Mouse (Mus musculus) embryonic facial prominence, embryonic 11.5 days (tissue): Measurements from ENCODE around the gene Gins1. TPM values are rescaled to one million over a fixed set of nuclear protein-coding genes. Genes with fewer than 3 reads are reported as not detected.

ENCODE experiments used
- ATAC-seq: fragments of 200-750 bp; cut with Nextera tagmentation; replicated peaks from 2 replicates; pipeline ENCODE4 v1.8.0; 2017; ENCODE audit warnings: low read depth; ENCODE audit not compliant: insufficient number of reproducible peaks, low FRiP score, low TSS enrichment
- DNase-seq: peaks from one replicate; pipeline ENCODE4 v3.0.0-alpha.2; 2015; ENCODE audit warnings: low spot score
- H3K27ac ChIP-seq: fragments of 300-500 bp; sonication (generic); replicated peaks from 2 replicates; pipeline ENCODE4 v1.5.1; 2014; ENCODE audit warnings: mild to moderate bottlenecking, low read depth, low read length, control low read depth
- H3K27me3 ChIP-seq: fragments of 300-500 bp; sonication (generic); 2 replicates; pipeline ENCODE4 v1.6.1; 2014; ENCODE audit warnings: mild to moderate bottlenecking, low read length, moderate library complexity, mixed read lengths; ENCODE audit not compliant: control insufficient read depth, insufficient read depth
- H3K36me3 ChIP-seq: fragments of 300-500 bp; sonication (generic); replicated peaks from 2 replicates; pipeline ENCODE4 v1.6.1; 2014; ENCODE audit warnings: low read depth, mild to moderate bottlenecking, low read length, moderate library complexity, mixed read lengths; ENCODE audit not compliant: control insufficient read depth, insufficient read depth
- H3K4me1 ChIP-seq: fragments of 300-500 bp; sonication (generic); 2 replicates; pipeline ENCODE4 v1.6.1; 2014; ENCODE audit warnings: low read length, mixed read lengths; ENCODE audit not compliant: control insufficient read depth, insufficient read depth
- H3K4me2 ChIP-seq: fragments of 300-500 bp; sonication (generic); 2 replicates; pipeline ENCODE4 v1.6.1; 2014; ENCODE audit warnings: low read depth, mild to moderate bottlenecking, control low read depth, low read length, moderate library complexity
- H3K4me3 ChIP-seq: fragments of 300-500 bp; sonication (generic); 2 replicates; pipeline ENCODE4 v1.5.1; 2014; ENCODE audit warnings: low read depth, low read length, control low read depth
- H3K9ac ChIP-seq: fragments of 300-500 bp; sonication (generic); replicated peaks from 2 replicates; pipeline ENCODE4 v1.6.1; 2014; ENCODE audit warnings: mild to moderate bottlenecking, control low read depth, low read length
- H3K9me3 ChIP-seq: fragments of 300-500 bp; sonication (generic); replicated peaks from 2 replicates; pipeline ENCODE4 v1.6.1; 2016; ENCODE audit warnings: mild to moderate bottlenecking, low read length, inconsistent platforms, mixed read lengths; ENCODE audit not compliant: control insufficient read depth
- WGBS: fragments of 180-500 bp; shearing (Covaris S2); extraction: QIAGEN DNeasy Blood & Tissue Kit; methylation state at CpG from one replicate; pipeline ENCODE4 v1.1.7; 2014; 5-methylcytosine and 5-hydroxymethylcytosine counted together
- polyA plus RNA-seq: library from polyadenylated mRNA; unstranded; fragments of >200 nt; fragmentation: Nextera tagmentation; extraction: Ambion mirVana; gene quantifications from 2 replicates; pipeline ENCODE4 v1.2.1, GENCODE M21; 2014

The Gins1 gene
- 84.5 and 87.7 TPM in 2 replicates for polyA plus RNA-seq

GRCm38 (mm10) chr2:150904936-150905450 lies at the start of gene Gins1:
Gins1 (plus strand) TSS chr2:150905400.
- 43% methylated on average over 9 of the region's 9 CpGs for WGBS

GRCm38 (mm10) chr2:150858724-150859487 lies 46.3 kb upstream of the Gins1 start:
- Histone ChIP-seq H3K36me3 (no peaks in the 10 kb centered on the region), H3K9me3 (no peaks in the 10 kb centered on the region), H3K4me3 (no peak overlapping the region), H3K4me2 (no peak overlapping the region), H3K4me1 (no peaks in the 10 kb centered on the region), H3K27me3 (no peaks in the 10 kb centered on the region), H3K27ac (no peak overlapping the region), H3K9ac (no peak overlapping the region)
- 92% methylated on average over 9 of the region's 9 CpGs for WGBS
- DNase-seq (no peak), ATAC-seq (no peak)

More at GRCm38 (mm10) chr2:150904936-150905450, at the start of gene Gins1:
- Histone ChIP-seq H3K9me3 (no peaks in the 10 kb centered on the region), H3K9ac (peak within 1 kb of the TSS; percentile 88), H3K4me2 (peak within 1 kb of the TSS; percentile 87), H3K27ac (peak within 1 kb of the TSS; percentile 65; the same call in 1 of the 2 replicates), H3K36me3 (no peaks in the 10 kb centered on the region), H3K4me3 (peak within 1 kb of the TSS; percentile 90), H3K27me3 (no peaks in the 10 kb centered on the region), H3K4me1 (no peaks in the 10 kb centered on the region)
- ATAC-seq (no peak), DNase-seq (no peak)

GRCm38 (mm10) chr2:150859709-150860470 lies 45.3 kb upstream of the Gins1 start:
- Histone ChIP-seq H3K9me3 (no peaks in the 10 kb centered on the region), H3K27me3 (no peaks in the 10 kb centered on the region), H3K4me1 (no peaks in the 10 kb centered on the region), H3K4me2 (no peak overlapping the region), H3K27ac (no peak overlapping the region), H3K9ac (no peak overlapping the region), H3K4me3 (no peak overlapping the region), H3K36me3 (no peaks in the 10 kb centered on the region)
- ATAC-seq (no peak), DNase-seq (no peak)
- 80% methylated on average over 11 of the region's 11 CpGs for WGBS

GRCm38 (mm10) chr2:150861128-150861527 lies 44.1 kb upstream of the Gins1 start:
- ATAC-seq (no peak), DNase-seq (no peak)
- no peaks in the 10 kb centered on the region for H3K27me3 ChIP-seq
- no peak overlapping the region for H3K9ac ChIP-seq
- H3K36me3 ChIP-seq, result no peaks in the 10 kb centered on the region
- no peak overlapping the region for H3K4me2 ChIP-seq
- H3K4me1 ChIP-seq, result no peaks in the 10 kb centered on the region
- WGBS, result 87% methylated on average over 2 of the region's 2 CpGs
- no peaks in the 10 kb centered on the region for H3K9me3 ChIP-seq
- no peak overlapping the region for H3K27ac ChIP-seq
- H3K4me3 ChIP-seq, result no peak overlapping the region

GRCm38 (mm10) chr2:150867021-150867420 lies 38.2 kb upstream of the Gins1 start:
- 97% methylated on average over 2 of the region's 2 CpGs for WGBS
- Histone ChIP-seq H3K4me2 (no peak overlapping the region), H3K36me3 (no peaks in the 10 kb centered on the region), H3K27ac (no peak overlapping the region), H3K9me3 (no peaks in the 10 kb centered on the region), H3K27me3 (no peaks in the 10 kb centered on the region), H3K4me3 (no peak overlapping the region), H3K9ac (no peak overlapping the region), H3K4me1 (no peaks in the 10 kb centered on the region)
- DNase-seq, result no peak
- no peak for ATAC-seq

GRCm38 (mm10) chr2:150869446-150869845 lies 35.8 kb upstream of the Gins1 start:
- ATAC-seq, result no peak
- DNase-seq, result no peak
- no peaks in the 10 kb centered on the region for H3K27me3 ChIP-seq
- H3K9me3 ChIP-seq, result no peaks in the 10 kb centered on the region
- no peaks in the 10 kb centered on the region for H3K36me3 ChIP-seq
- H3K27ac ChIP-seq, result no peak overlapping the region
- no peak overlapping the region for H3K4me2 ChIP-seq
- no peaks in the 10 kb centered on the region for H3K4me1 ChIP-seq
- H3K9ac ChIP-seq, result no peak overlapping the region
- no peak overlapping the region for H3K4me3 ChIP-seq
- 88% methylated on average over 1 of the region's 1 CpGs for WGBS

- WGBS, result 86% methylated on average over 1 of the region's 1 CpGs
- ATAC-seq (no peak), DNase-seq (no peak)
- Histone ChIP-seq H3K4me2 (no peak overlapping the region), H3K4me3 (no peak overlapping the region), H3K9me3 (no peaks in the 10 kb centered on the region), H3K27ac (no peak overlapping the region), H3K9ac (no peak overlapping the region), H3K4me1 (no peaks in the 10 kb centered on the region), H3K27me3 (no peaks in the 10 kb centered on the region), H3K36me3 (no peaks in the 10 kb centered on the region)
These were observed 30.7 kb upstream of the Gins1 start for GRCm38 (mm10) chr2:150874508-150874907.

- no peaks in the 10 kb centered on the region for H3K9me3 ChIP-seq
- ATAC-seq (no peak), DNase-seq (no peak)
- no peaks in the 10 kb centered on the region for H3K4me1 ChIP-seq
- H3K4me2 ChIP-seq, result no peak overlapping the region
- H3K27ac ChIP-seq, result no peak overlapping the region
- no peaks in the 10 kb centered on the region for H3K27me3 ChIP-seq
- no peak overlapping the region for H3K4me3 ChIP-seq
- H3K36me3 ChIP-seq, result no peaks in the 10 kb centered on the region
- no peak overlapping the region for H3K9ac ChIP-seq
- 100% methylated on average over 1 of the region's 1 CpGs for WGBS
These were observed 30.0 kb upstream of the Gins1 start for GRCm38 (mm10) chr2:150875226-150875625.
